Mouse (Mus musculus) gastrocnemius, postnatal 36 days (tissue): ENCODE results near the gene Ints13. TPM values are rescaled to one million over a fixed set of nuclear protein-coding genes. Genes with fewer than 3 reads are reported as not detected.

Experiments
- DNase-seq, 2 experiments: peaks; one replicate each; pipeline ENCODE4 v3.0.0; 2022
- intact Hi-C: fragments of 180-260 bp; cut with DNase I; formaldehyde crosslinking; loops from one replicate; pipeline ENCODE4 v1.15.1; 2025
- total RNA-seq, 2 experiments: library from RNA; stranded (reverse); gene quantifications; 2 replicates each; pipeline ENCODE4 v1.2.3; 2021

Ints13 gene
- total RNA-seq, 2 experiments from 2014 or later = 11.3 to 11.8 TPM

- peak; percentile 86 to 91 for DNase-seq
- intact Hi-C loops = loop anchor here (5.0 kb wide), 1 partner anchor 75 kb away; the partner anchor contains the start of genes Fgfr1op2 and Ints13
Observed at GRCm38 (mm10) chr6:146501866-146502804, 75.5 kb downstream of the Ints13 start, which contains the start of gene Itpr2. Gene Itpr2, minus strand, starts transcription at chr6:146502223.

- intact Hi-C loops = loop anchor here (5.0 kb wide), 1 partner anchor 76 kb away; the partner anchor contains the start of genes Fgfr1op2 and Ints13
Observed at GRCm38 (mm10) chr6:146501316-146501865, 76.2 kb downstream of the Ints13 start.

GRCm38 (mm10) chr6:146500771-146501170 lies 76.9 kb downstream of the Ints13 start:
- DNase-seq = no peak
- intact Hi-C loops = loop anchor here (5.0 kb wide), 1 partner anchor 77 kb away; the partner anchor contains the start of genes Fgfr1op2 and Ints13

More at GRCm38 (mm10) chr6:146501316-146501865, 76.2 kb downstream of the Ints13 start:
- DNase-seq = peak; percentile 40 to 68

- DNase-seq = no peak
- intact Hi-C loops = loop anchor here (5.0 kb wide), 1 partner anchor 77 kb away; the partner anchor contains the start of genes Fgfr1op2 and Ints13
Observed at GRCm38 (mm10) chr6:146500206-146500605, 77.4 kb downstream of the Ints13 start.

Other genes starting within 250 kb of the Ints13 start
- 1 to 10 TPM; 7.9 to 9.6 TPM for gene Itpr2, start 75.6 kb downstream of the Ints13 start, total RNA-seq
- gene Fgfr1op2, start 632 bp downstream of the Ints13 start, total RNA-seq = 10 to 100 TPM; 44.0 to 48.1 TPM
- gene Med21, start 64.7 kb upstream of the Ints13 start, total RNA-seq = 10 to 100 TPM; 34.7 to 38.0 TPM
- gene Tm7sf3, start 65.0 kb upstream of the Ints13 start, total RNA-seq = 1 to 10 TPM; 6.2 to 7.3 TPM
- 1 to 10 TPM; 7.7 to 8.5 TPM for gene Stk38l, start 147.2 kb upstream of the Ints13 start, total RNA-seq
- gene Arntl2, start 218.2 kb upstream of the Ints13 start, total RNA-seq = 1 to 10 TPM in 1 of 2 experiments, under 1 TPM in 1; 0.39 to 1.3 TPM